Mouse (Mus musculus) embryonic facial prominence, embryonic 15.5 days (tissue): ENCODE results near the gene Zfp335. TPM values are rescaled to one million over a fixed set of nuclear protein-coding genes. Genes with fewer than 3 reads are reported as not detected.

Experiments
- ATAC-seq: fragments of 200-750 bp; cut with Nextera tagmentation; 2 replicates; pipeline ENCODE4 v1.8.0; 2017; ENCODE audit warnings: low read depth, moderate TSS enrichment; ENCODE audit not compliant: insufficient number of reproducible peaks, low FRiP score, low TSS enrichment
- H3K27ac ChIP-seq: fragments of 300-500 bp; sonication (generic); replicated peaks from 2 replicates; pipeline ENCODE4 v1.5.1; 2015; ENCODE audit warnings: mild to moderate bottlenecking, inconsistent platforms
- H3K27me3 ChIP-seq: fragments of 300-500 bp; sonication (generic); 2 replicates; pipeline ENCODE4 v1.6.1; 2015; ENCODE audit warnings: inconsistent platforms
- H3K36me3 ChIP-seq: fragments of 300-500 bp; sonication (generic); 2 replicates; pipeline ENCODE4 v1.6.1; 2015; ENCODE audit warnings: mild to moderate bottlenecking, inconsistent platforms
- H3K4me1 ChIP-seq: fragments of 300-500 bp; sonication (generic); 2 replicates; pipeline ENCODE4 v1.6.1; 2015; ENCODE audit warnings: inconsistent platforms
- H3K4me2 ChIP-seq: fragments of 300-500 bp; sonication (generic); replicated peaks from 2 replicates; pipeline ENCODE4 v1.6.1; 2015; ENCODE audit warnings: mild to moderate bottlenecking, inconsistent platforms
- H3K4me3 ChIP-seq: fragments of 300-500 bp; sonication (generic); replicated peaks from 2 replicates; pipeline ENCODE4 v1.5.1; 2015; ENCODE audit warnings: mild to moderate bottlenecking, inconsistent platforms
- H3K9ac ChIP-seq: fragments of 300-500 bp; sonication (generic); 2 replicates; pipeline ENCODE4 v1.6.1; 2015; ENCODE audit warnings: inconsistent platforms
- H3K9me3 ChIP-seq: fragments of 300-500 bp; sonication (generic); replicated peaks from 2 replicates; pipeline ENCODE4 v1.6.1; 2016; ENCODE audit warnings: inconsistent platforms
- WGBS: fragments of 180-500 bp; shearing (Covaris S2); methylation state at CpG from one replicate; pipeline ENCODE4 v1.1.7; 2015; 5-methylcytosine and 5-hydroxymethylcytosine counted together
- polyA plus RNA-seq: library from polyadenylated mRNA; unstranded; fragments of >200 nt; fragmentation: Nextera tagmentation; extraction: Ambion mirVana; gene quantifications from 2 replicates; pipeline ENCODE4 v1.2.1, GENCODE M21; 2015

Gene Zfp335
- polyA plus RNA-seq, 1 experiment from 2014 or later, result 16.0 TPM

DNA sequence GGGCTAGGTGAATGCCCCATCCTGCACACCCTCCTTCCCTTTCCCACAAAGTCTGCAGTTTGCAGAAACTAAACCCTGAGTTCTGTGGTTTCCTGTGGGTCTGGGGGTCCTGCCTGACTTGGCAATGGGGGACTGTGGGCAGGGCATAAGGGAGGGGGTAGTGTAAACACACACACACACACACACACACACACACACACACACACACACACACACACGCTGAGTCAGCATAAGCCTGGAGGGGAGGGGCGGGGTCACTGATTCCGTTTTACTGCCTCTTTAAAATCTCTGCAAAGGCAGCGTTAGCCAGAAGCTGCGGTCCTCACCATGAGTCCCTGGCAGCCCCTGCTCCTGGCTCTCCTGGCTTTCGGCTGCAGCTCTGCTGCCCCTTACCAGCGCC is 36.4 kb upstream of the Zfp335 start:
- Histone ChIP-seq H3K36me3 (no peaks in the 10 kb centered on the region), H3K27me3 (peaks cover 60% of the 10 kb centered on the region), H3K4me3 (no peak overlapping the region; the same call in 1 of the 2 replicates), H3K4me2 (peak overlapping the region; percentile 17; the same call in 1 of the 2 replicates), H3K27ac (no peak overlapping the region), H3K9me3 (no peaks in the 10 kb centered on the region), H3K4me1 (peaks cover 22% of the 10 kb centered on the region), H3K9ac (no peak overlapping the region)
- ATAC-seq, result no peak
- WGBS, result 7% methylated on average over 6 of the region's 7 CpGs

DNA sequence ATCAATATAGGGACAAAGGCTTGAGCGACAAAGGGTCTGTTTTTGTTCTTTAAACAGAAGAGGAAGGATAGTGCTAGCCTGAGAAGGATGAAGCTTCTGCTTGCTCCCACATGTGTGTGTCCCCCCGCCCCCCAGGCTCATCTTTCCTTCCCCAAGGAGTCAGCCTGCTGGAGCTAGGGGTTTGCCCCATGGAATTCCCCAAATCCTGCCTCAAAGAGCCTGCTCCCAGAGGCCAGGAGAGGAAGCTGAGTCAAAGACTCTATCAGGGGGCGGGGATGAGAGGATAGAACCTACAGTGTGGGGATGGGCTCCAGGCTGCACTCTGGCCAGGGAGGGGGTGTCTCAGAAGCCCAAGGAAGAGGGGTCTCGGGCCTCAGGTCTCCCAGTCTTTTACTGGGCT is 35.9 kb upstream of the Zfp335 start:
- Histone ChIP-seq H3K27me3 (peaks cover 56% of the 10 kb centered on the region), H3K27ac (no peak overlapping the region), H3K36me3 (no peaks in the 10 kb centered on the region), H3K4me2 (peak overlapping the region; percentile 17; the same call in 1 of the 2 replicates), H3K4me1 (peaks cover 20% of the 10 kb centered on the region), H3K9ac (no peak overlapping the region), H3K4me3 (no peak overlapping the region), H3K9me3 (no peaks in the 10 kb centered on the region)
- ATAC-seq, result no peak
- 22% methylated on average over 4 of the region's 4 CpGs for WGBS

DNA sequence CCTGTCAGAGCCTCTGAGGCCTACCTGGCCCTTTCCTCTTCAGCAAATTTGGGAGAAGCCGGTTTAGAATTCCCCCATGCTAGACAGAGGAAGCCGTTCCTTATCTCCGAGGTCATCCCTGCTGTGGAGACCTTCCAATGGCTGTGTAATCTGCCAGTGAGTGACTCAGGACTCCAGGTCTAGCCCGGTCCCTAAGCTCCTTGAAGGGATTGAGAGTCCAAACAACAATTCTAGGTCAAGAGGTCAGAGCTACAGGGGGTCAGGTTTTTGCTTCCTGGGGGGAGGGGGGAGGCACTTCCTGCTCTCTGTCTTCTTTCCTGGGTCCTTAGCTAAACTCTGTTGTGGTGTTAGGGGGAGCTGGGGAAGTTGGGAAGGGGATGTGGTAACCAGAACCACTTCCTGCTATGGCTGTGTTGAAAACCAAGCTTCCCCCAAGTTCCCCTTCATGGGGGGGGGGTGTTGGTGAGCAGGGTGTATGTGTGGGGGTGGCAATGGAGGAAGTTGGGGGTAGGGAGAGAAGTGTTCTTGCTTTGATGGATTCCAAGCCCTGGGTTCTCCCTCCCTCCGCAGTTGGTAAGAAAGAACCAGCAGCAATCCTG is 31.2 kb upstream of the Zfp335 start:
- no peak overlapping the region for H3K4me3 ChIP-seq
- 18% methylated on average over 5 of the region's 5 CpGs for WGBS
- ATAC-seq, result no peak
- H3K36me3 ChIP-seq, result no peaks in the 10 kb centered on the region
- H3K27ac ChIP-seq, result no peak overlapping the region
- no peak overlapping the region for H3K4me2 ChIP-seq
- H3K27me3 ChIP-seq, result peaks cover 31% of the 10 kb centered on the region
- H3K9me3 ChIP-seq, result no peaks in the 10 kb centered on the region
- peaks cover 19% of the 10 kb centered on the region for H3K4me1 ChIP-seq
- H3K9ac ChIP-seq, result no peak overlapping the region

DNA sequence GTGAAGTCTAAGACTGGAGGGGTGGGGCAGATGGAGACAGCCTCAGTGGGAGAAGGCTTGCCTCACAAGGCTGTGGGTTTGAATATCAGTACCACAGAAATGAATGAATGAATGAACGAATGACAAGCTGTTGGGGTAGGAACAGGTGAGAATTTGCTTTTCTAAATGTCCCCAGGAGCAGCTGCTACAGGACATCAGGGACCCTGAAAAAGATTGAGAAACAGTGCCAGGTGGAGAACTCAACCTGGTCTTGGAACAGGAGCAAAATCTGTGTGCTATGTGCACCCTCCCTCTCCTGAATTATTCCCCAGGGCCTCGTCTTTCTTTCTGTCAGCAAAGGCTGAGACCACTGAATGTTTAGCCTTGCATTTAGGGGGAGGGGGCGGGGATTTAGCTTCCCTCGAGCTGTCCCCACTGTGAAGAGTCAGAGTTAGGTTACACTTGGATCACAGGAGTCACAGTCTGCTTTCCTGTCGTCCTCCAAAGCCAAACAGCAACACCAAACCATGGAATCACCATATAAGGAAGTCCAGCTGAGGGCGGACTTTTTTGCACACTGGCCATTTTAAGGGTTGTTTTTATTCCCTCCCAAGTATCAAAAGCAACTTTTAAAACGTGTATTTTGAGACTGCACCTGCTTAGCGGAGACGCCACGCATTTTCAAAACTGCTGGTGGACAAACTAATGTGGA is 28.7 kb upstream of the Zfp335 start, which contains the start of gene Mmp9:
Gene Mmp9, plus strand, starts transcription at position 641 of the 691 bp plus-strand sequence.
- H3K4me3 ChIP-seq, result no peak within 1 kb of the TSS
- no peak within 1 kb of the TSS for H3K9ac ChIP-seq
- H3K27ac ChIP-seq, result no peak within 1 kb of the TSS
- no peak for ATAC-seq
- peaks cover 15% of the 10 kb centered on the region for H3K4me1 ChIP-seq
- H3K4me2 ChIP-seq, result no peak within 1 kb of the TSS
- H3K9me3 ChIP-seq, result no peaks in the 10 kb centered on the region
- H3K36me3 ChIP-seq, result no peaks in the 10 kb centered on the region
- WGBS, result 20% methylated on average over 10 of the region's 10 CpGs
- peaks cover 30% of the 10 kb centered on the region for H3K27me3 ChIP-seq

DNA sequence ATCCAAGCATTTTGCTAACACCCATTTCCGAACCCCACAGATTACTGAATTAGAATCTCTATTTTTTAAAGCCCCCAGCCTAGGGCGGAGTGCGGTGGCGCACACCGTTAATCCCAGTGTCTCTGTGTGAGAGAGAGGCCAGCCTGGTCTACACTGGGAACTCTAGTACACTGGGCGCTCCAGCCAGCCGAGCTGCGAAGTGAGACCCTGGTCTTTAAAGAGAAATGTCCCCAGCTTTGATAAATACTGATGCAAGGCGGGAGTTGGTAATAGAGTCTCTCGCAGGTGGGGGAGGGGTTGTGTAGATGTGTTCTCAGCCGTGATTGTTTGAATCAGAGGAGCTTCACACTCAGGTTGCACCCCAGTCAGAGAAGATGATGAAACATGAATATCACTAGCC is 27.5 kb upstream of the Zfp335 start:
- Histone ChIP-seq H3K4me2 (peak overlapping the region; percentile 62), H3K4me1 (peaks cover 15% of the 10 kb centered on the region), H3K36me3 (no peaks in the 10 kb centered on the region), H3K9ac (peak overlapping the region; percentile 18; the same call in 1 of the 2 replicates), H3K27ac (no peak overlapping the region), H3K27me3 (peaks cover 30% of the 10 kb centered on the region), H3K9me3 (no peaks in the 10 kb centered on the region), H3K4me3 (peak overlapping the region; percentile 37)
- 2% methylated on average over 11 of the region's 11 CpGs for WGBS
- no peak for ATAC-seq

DNA sequence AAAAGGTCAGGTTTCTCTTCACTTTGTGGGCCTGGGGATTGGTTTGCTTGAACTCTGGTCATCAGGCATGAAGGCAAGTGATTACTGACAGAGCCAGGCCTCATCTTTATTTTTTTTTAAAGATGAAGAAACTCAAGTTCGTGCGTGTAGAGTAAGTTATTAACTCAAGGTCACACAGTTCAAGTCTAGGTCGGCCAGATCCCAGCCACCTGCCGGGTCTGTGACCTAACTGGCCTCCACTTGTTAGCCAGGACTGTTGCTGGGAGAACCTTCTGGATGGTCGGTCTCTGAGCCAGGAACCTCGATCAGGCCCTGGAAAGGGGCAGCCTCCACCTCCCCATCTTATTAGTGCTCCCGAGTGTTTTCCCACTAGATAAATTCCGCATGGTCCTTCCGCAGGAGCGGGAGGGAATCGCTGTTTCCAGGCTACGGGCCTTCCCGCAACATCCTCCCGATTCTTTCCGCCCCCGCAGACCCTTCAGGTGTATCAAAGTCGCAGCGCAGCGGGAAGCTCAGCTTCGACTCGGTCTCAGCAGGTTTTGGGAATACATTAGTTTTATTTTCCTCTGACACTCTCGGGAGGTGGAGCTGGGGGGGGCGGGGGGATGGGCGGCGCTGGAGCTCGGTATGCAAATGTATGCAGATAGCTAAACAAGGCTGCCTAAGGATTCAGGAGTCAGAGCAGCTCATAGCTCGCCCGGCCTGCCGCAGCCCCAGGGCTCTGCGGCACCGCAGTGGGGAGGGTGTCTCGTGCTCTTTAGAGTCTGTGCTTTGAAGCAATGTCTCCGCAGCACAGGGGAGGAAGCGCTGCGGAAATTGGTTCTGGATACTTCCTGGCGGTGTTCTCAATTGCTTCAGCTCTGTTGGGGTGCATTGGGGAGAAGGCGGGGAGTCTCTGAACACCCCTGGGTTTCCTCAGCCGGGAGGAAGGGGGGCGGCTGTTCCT is 26.9 kb upstream of the Zfp335 start:
- ATAC-seq, result peak; percentile 56; the same call in 1 of the 2 replicates
- WGBS, result 3% methylated on average over 39 of the region's 39 CpGs
- Histone ChIP-seq H3K27me3 (peaks cover 30% of the 10 kb centered on the region), H3K4me2 (peak overlapping the region; percentile 62), H3K9me3 (no peaks in the 10 kb centered on the region), H3K36me3 (no peaks in the 10 kb centered on the region), H3K9ac (peak overlapping the region; percentile 18; the same call in 1 of the 2 replicates), H3K4me3 (peak overlapping the region; percentile 37), H3K27ac (no peak overlapping the region), H3K4me1 (peaks cover 15% of the 10 kb centered on the region)

DNA sequence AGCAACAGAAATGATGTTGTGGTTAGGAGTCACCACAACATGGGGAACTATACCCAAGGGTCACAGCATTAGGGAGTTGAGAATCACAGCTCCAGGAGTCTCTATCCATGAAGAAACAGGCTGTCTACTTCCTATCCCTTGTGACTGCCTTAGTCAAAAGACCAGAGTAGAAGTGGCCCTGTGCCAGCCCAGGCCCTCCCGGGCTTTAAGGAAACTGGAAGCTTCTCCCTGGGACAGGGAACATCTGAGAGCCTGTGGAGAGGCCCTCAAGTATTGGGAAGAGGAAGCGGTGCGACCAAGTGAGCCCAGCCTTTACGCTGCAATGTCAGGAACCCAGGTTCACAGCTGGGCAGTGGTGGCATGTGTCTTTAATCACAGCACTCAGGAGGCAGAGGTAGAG is 24.4 kb upstream of the Zfp335 start:
- no peak overlapping the region for H3K9ac ChIP-seq
- H3K27ac ChIP-seq, result no peak overlapping the region
- H3K27me3 ChIP-seq, result peaks cover 30% of the 10 kb centered on the region
- H3K36me3 ChIP-seq, result no peaks in the 10 kb centered on the region
- H3K9me3 ChIP-seq, result no peaks in the 10 kb centered on the region
- H3K4me2 ChIP-seq, result no peak overlapping the region
- H3K4me1 ChIP-seq, result peaks cover 20% of the 10 kb centered on the region
- no peak for ATAC-seq
- 60% methylated on average over 4 of the region's 4 CpGs for WGBS
- H3K4me3 ChIP-seq, result no peak overlapping the region

DNA sequence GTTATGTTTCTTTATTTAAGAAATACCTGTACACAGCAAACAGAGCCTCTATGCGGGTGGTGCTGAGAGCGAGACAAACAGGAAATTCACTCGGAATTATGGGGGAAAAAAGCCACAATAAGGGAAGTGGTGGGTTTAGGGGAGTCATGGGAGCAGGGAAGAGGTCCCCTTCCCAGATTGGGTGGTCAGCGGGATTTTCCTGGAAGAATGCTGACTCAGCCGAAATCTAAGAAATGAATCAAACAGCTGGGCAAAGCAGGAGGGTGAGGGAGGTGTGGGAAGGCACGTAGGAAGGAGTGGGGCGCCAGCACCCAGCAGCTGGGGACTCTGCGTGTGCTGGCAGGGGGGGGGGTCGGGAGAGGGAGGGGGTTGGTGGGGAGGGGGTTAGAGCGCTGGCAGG is 22.0 kb upstream of the Zfp335 start:
- H3K4me3 ChIP-seq, result no peak overlapping the region
- no peaks in the 10 kb centered on the region for H3K36me3 ChIP-seq
- peaks cover 16% of the 10 kb centered on the region for H3K27me3 ChIP-seq
- H3K4me1 ChIP-seq, result peaks cover 12% of the 10 kb centered on the region
- no peak overlapping the region for H3K4me2 ChIP-seq
- H3K9ac ChIP-seq, result no peak overlapping the region
- 31% methylated on average over 10 of the region's 10 CpGs for WGBS
- ATAC-seq, result no peak
- no peaks in the 10 kb centered on the region for H3K9me3 ChIP-seq
- H3K27ac ChIP-seq, result no peak overlapping the region

DNA sequence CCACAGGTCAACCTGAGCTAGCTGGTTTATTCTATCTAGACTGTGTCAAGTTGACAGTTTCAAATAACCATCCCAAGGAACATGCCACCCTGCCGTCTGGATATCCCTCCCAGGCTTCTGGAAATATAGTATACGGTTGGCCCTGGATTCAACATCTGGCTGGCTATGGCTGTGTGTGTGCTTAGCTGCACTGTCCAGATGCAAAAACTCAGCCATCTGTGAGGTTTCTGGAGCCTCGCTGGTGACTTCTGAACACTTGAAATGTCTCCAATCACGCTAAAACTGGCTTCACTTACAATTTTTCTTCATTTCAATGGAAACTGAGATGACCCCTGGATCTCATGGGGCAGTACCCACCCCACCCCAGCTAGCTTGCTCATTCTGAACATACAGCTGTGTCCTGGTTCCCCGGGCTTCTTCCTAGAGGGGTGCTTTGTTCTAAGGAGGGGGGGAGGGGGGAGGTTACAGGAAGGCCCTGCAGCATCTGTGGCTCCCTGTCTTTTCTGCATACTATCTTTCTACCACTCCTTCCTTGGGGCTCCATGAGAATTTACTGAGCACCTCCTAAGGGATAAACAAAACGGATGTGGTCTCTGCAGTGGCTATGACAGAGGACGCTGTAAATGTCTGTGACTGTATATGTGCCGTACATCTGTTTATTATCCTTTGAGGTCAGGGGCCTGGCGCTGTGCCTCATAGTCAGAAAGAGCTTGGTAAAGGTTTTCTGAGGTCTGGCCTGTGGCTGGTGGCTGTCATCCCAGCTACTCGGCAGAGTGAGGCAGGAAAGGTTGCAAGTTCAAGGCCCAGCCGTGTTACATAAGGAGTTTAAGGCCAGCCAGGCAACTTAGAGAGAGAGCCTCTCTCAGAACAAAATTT is 19.4 kb upstream of the Zfp335 start:
- Histone ChIP-seq H3K9me3 (no peaks in the 10 kb centered on the region), H3K4me2 (peak overlapping the region; percentile 1; the same call in 1 of the 2 replicates), H3K9ac (no peak overlapping the region), H3K36me3 (no peaks in the 10 kb centered on the region), H3K27ac (0 out of 2 replicates have a peak overlapping the region, but pooled peaks have one; percentile 28), H3K4me3 (no peak overlapping the region), H3K27me3 (no peaks in the 10 kb centered on the region; the same call in 1 of the 2 replicates), H3K4me1 (peaks cover 8% of the 10 kb centered on the region)
- ATAC-seq, result no peak; the same call in 1 of the 2 replicates
- 24% methylated on average over 11 of the region's 11 CpGs for WGBS

DNA sequence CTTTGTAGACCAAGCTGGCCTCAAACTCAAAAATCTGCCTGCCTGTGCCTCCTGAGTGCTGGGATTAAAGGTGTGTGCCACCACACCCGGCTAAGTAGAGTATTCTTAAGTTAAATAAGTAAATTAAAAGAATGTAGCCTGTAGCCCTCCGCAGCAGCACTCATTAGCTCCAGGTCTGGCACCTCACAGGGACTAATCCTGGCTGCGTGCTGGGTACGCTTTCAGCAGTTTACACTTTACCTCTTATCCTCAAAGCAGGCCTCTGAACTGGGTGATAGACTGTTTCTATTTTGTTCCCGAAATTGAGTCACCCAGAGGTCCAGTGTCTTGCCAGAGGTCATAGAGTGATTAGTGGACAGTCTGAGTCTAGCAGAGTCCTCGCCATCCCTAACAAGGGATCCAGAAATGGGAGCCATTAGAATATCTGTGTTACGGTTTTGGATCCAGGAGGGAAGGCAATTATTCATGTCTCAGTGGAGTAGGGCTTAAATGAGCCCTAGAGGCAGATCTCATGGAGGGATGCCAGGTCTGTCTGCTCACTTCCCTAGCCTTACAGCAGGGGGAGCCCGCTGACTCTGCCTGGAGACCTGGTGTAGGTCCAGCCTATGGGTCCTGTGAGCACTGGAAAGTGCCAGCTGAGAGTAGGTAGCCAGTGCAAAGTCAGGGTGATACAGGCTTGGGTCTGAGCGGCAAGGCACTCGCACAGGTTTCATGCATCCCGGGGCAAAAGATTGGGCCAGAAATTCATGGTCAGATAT is 12.7 kb upstream of the Zfp335 start:
- 29% methylated on average over 11 of the region's 11 CpGs for WGBS
- Histone ChIP-seq H3K27me3 (no peaks in the 10 kb centered on the region), H3K4me3 (no peak overlapping the region), H3K4me1 (peaks cover 5% of the 10 kb centered on the region), H3K4me2 (no peak overlapping the region), H3K27ac (no peak overlapping the region), H3K36me3 (0 out of 2 replicates have a peak, but pooled peaks cover 8% of the 10 kb centered on the region), H3K9ac (no peak overlapping the region), H3K9me3 (no peaks in the 10 kb centered on the region)
- peak; percentile 49; the same call in 1 of the 2 replicates for ATAC-seq
